Mouse (Mus musculus): ENCODE results near the gene Cs.

Gene Cs

GRCm38 (mm10) chr10:128376455-128377211 is 39.1 kb downstream of the Cs start, which contains the start of gene Ankrd52:
TSS of gene Ankrd52 (plus strand) at chr10:128377115.
- DNase-seq: peak; percentile 89

- DNase-seq: peak; percentile 56
Observed at GRCm38 (mm10) chr10:128377222-128377939, 39.8 kb downstream of the Cs start.

- DNase-seq: no peak
Observed at GRCm38 (mm10) chr10:128377940-128378448, 40.5 kb downstream of the Cs start.

- DNase-seq: no peak
Observed at GRCm38 (mm10) chr10:128378462-128378861, 40.9 kb downstream of the Cs start.

GRCm38 (mm10) chr10:128379260-128379659 is 41.7 kb downstream of the Cs start:
- DNase-seq: no peak

- DNase-seq: peak; percentile 66
Observed at GRCm38 (mm10) chr10:128380565-128380964, 43.0 kb downstream of the Cs start.

- no peak for DNase-seq
Observed at GRCm38 (mm10) chr10:128382482-128382881, 44.9 kb downstream of the Cs start.

- no peak for DNase-seq
Observed at GRCm38 (mm10) chr10:128385902-128386301, 48.4 kb downstream of the Cs start.

GRCm38 (mm10) chr10:128388941-128389340 is 51.4 kb downstream of the Cs start:
- no peak for DNase-seq

GRCm38 (mm10) chr10:128389570-128389969 is 52.0 kb downstream of the Cs start:
- no peak for DNase-seq

- DNase-seq: no peak
Observed at GRCm38 (mm10) chr10:128390366-128390765, 52.8 kb downstream of the Cs start.

GRCm38 (mm10) chr10:128391850-128392249 is 54.3 kb downstream of the Cs start:
- DNase-seq: no peak

- DNase-seq: no peak
Observed at GRCm38 (mm10) chr10:128396017-128396673, 58.6 kb downstream of the Cs start.

- no peak for DNase-seq
Observed at GRCm38 (mm10) chr10:128396716-128397264, 59.3 kb downstream of the Cs start.

- DNase-seq: no peak
Observed at GRCm38 (mm10) chr10:128397466-128397865, 59.9 kb downstream of the Cs start.

- DNase-seq: peak; percentile 58
Observed at GRCm38 (mm10) chr10:128400338-128400737, 62.8 kb downstream of the Cs start.

- no peak for DNase-seq
Observed at GRCm38 (mm10) chr10:128401056-128401455, 63.5 kb downstream of the Cs start, which contains the start of gene Slc39a5. TSS of gene Slc39a5 (minus strand) at chr10:128401229.

- DNase-seq: no peak
Observed at GRCm38 (mm10) chr10:128401638-128402037, 64.1 kb downstream of the Cs start.

- no peak for DNase-seq
Observed at GRCm38 (mm10) chr10:128403931-128404330, 66.4 kb downstream of the Cs start.

- DNase-seq: peak; percentile 54
Observed at GRCm38 (mm10) chr10:128408591-128409535, 71.3 kb downstream of the Cs start.

- DNase-seq: peak; percentile 98
Observed at GRCm38 (mm10) chr10:128409692-128410559, 72.4 kb downstream of the Cs start.

Data from liver (tissue).